Mouse (Mus musculus) frontal cortex, postnatal 25 days (tissue): ENCODE measurements around the gene Arrb1.

Source experiments
- DNase-seq, 2 experiments: peaks; one replicate each; pipeline ENCODE4 v3.0.0; 2022; ENCODE audit warnings: low spot score in 2 of 2

Gene Arrb1

DNA sequence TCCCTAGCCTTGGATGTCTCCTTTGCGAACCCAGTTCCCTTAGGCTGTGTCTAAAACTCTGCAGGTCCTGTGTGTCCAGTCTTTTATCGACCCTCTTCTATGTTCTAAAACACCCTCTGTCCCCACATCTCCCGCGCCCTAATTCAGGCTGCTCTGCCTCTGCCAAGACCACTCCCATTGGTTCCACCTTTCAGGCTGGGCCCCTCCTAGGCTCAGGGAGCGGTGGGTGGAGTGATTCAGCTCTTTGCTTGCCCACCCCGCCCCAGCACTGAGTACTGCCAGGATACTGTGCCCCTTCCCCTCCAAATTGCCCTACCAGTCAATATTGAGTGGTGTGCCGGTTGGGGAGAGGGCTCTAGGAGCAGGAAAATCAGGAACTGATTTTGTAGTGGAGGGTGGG lies 92.1 kb downstream of the Arrb1 start:
- DNase-seq, result no peak

DNA sequence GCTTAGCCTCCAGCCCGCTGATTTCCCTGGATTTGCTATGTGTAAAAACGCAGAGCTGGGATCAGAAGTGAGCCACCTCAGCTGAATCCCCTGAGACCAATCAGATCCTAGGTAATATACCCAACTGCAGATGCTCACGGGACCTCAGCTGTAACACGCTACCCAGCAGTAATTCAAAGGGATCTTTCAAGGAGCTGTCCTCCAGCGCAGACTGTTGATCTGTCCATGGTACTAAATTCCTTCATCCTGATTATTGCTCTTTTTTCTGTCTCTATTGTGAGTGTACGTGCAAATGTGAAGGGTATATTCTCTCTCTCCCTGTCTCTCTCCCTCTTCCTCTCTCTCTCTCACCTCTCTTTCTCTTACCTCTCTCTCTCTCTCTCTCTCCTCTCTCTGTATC lies 97.0 kb downstream of the Arrb1 start:
- DNase-seq, result no peak

DNA sequence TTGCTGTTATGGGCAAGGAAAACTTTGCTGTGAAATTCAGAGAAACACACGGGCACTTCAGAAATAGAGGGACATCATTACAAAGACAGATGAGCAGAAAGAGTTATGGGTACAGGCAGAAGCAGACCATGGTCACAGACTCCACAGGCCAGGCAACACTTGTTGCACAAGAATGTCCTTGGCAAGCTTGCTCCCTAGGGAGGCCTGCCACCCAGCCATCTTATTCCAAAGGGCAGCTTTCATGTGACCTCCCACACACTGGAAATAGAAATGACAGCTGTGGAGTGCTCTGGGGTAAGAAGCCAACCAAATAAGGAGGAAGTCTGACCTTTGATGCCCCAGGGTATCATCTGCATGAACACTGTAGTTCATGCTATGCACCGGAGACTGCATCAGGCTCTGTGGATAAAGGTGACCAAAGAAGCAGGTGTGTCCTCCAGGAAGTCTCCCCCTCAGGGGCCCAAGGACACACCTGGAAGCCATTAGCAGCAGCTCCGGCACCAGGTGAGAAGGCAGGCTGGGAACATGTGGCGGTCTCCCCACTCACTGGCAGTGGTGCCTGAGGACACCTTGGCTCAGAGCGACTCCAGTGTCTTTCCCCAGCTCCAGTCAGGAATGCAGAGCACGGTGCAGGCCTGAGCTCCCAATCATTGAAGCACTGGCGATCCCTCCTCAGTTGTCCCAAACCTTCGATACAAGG lies 98.8 kb downstream of the Arrb1 start:
- no peak for DNase-seq

DNA sequence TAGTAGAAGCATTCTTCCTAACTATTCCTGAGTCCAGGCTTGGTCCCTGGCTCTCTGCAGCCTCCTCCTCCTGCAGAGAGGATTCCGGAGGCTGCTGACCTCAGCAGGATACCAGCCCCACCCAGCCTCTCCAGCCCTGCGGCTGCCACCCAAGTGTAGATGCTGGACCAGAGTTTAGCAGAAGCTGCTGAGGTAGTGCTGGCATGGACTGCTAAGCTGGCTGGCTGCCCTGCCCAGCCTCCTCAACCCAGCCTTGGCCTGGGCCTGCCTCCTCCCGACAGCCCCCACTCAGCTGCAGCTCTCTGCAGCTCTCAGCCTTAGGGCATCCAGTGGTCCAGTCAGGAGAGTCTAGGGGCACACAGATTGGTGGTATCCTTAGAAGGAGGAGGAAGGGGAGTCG lies 106.0 kb downstream of the Arrb1 start:
- no peak for DNase-seq

DNA sequence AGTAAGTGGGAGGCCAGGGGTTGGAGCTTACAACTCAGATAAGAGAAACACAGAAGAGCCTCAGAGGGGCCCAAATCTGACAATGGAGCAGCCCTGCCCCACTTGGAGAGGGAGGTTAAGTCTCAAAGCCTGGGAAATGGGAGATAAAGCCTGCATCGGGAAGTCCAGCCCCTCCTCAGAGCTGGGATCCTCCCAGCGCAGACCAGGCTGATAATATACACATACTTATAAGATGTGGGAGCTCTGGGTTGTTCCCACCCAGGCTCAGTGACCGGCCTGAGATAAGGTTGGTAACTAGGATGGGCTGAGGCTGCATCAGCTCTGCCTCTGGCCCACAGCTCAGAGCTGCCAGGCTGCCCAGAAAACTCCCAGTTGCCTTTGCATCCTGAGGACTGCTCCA lies 106.8 kb downstream of the Arrb1 start:
- DNase-seq, result no peak

DNA sequence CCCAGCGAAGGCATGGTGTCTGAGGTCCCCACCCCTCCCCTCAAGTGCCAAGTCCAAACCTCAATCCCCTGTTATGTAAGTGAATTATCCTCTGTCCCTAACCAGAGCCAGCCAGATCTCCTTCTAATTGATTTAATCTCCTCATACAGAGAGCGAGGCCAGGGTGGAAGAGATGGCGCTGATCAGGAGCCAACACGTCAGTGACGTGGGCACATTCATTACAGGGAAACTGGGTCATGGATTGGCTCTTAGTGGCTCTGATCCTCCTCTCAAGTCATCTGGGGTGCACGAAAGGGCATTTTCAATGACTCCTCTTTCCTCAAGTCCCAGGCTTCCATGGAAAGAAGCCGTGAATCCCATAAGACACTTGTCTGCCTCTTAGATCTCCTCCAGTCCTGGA lies 109.4 kb downstream of the Arrb1 start:
- DNase-seq, result no peak

DNA sequence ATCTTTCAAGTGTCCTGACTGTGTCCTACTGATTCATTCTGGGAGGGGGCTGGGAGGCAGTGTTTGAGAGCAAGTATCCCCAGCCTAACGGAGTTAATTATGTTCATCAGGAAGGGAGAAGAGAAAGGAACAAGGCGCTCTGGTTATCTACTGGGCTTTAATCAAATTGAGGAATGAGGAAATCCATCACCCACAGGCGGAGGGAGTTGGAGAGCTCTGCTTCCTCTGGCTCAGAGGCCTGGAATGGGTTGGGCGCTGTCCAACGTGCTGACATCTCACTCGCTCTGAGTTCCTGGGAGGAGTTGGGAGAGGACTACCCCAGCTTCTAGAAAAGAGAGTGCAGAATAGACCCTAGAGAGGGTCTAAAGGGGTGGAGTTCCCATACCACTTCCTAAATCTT lies 113.4 kb downstream of the Arrb1 start:
- no peak for DNase-seq

DNA sequence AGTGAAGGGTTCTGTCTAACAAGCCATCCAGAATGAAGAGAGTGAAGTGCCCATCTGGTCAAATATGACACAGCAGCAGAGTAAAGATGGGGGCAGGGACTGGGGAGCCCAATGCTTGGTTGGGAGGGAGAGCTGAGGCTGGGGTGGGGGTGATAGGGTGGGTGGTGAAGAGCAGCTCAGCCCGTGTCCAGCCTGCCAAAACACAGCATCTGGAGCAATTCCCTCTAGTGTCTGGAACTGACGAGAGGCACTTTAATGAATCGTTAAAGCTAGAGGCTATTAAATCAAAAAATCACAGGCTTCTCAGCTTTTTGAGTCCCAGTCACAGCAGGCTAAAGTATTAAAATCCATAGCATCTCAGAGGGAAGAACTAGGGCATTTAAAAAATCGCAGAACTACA lies 114.3 kb downstream of the Arrb1 start:
- no peak for DNase-seq

DNA sequence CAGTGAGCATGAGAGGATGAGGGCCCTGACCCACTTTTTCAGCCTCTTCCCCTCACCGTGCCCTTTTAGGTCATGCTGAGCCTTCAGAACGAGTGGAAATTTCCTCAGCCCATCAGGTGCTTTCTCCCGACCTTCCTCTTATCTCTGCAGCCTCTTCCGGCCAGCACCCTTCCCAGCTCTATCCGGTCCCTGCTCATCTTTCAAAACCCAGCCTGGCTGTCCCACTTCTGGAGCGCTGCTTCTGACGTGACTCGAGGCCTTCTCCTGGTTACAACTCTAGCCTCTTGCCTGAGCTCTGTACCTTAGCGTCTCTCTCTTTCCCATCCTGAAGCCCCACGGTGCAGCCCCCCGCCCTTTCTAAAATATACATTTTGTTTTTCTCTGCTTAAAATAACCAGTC lies 119.0 kb downstream of the Arrb1 start:
- no peak for DNase-seq
